Mouse (Mus musculus): ENCODE measurements around the gene Arcn1.

Arcn1 gene

DNA sequence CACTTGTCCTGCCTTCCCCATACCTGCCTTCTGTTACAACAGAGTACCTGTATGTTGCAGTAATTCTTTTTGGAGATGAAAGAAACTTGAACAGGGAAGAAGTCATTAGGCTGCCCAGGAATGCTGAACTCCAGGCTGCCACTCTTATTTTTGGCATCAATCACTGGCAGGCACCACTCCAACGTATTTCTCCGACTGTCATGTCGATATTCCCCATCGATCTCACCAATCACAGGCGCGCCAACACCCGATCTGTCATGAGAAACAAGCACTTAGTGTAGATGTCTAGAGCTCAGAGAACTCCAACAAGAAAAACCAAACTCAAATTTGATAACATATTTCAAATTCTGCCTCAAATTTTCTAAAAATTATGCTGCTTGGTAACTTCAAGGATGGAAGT lies 22.3 kb downstream of the Arcn1 start:
- DNase-seq (ENCODE audit: low spot score in 2 of 2): no peak

DNA sequence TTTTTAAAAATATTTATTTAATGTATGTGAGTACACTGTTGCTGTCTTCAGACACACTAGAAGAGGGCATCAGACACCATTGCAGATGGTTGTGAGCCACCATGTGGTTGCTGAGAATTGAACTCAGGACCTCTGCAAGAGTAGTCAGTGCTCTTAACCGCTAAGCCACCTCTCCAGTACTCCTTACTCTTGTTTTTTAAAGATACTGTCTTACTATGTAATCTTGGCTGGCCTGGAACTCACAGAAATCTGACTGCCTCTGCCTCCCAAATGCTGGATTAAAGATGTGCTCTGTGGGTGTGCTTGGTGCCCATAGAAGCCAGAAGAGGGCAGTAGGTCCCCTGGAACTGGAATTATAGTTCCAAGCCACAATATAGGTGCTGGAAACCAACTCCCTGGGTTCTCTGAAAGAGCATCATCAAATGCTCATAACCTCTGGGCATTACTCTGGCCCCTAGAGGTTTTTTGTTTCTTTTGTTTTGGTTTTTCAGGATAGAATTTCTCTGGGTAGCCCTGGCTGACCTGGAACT lies 26.9 kb downstream of the Arcn1 start:
- DNase-seq (ENCODE audit: low spot score in 2 of 2): no peak

DNA sequence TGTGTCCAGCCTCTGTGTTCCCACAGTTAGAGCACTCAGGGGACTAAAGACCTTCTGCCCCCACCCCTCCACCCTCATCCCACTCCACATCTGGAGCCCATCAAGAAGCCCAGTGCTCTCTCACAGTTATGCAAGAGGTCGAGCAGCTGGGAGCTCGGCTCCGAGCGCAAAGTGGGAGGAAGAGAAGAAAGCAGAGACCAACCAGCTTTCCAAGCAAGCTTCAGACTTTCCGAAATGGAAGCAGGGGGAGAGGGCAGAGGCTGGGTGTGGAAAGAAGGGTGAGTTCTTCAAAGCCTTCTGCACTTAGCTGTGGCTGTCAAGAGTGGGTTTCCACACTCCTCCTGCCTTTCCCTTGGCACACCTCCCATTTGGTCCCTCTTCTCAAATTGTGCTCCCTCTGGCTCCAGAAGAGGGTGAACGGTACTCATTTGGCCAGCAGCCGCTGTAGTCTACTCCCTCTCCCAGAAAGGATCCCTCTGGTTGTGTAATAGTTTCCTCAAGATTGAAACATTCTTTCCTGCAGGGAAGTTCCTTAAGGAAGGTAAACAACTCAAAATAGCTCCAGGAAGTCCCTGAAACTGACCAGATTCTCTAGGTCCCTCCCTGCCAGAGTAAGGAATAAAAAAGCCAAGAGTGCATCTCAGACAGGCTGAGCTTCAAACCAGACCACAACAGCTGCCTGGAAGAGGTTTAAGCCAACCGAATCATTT lies 30.2 kb downstream of the Arcn1 start:
- no peak for DNase-seq (ENCODE audit: low spot score in 2 of 2)

GRCm38 (mm10) chr9:44736301-44736700 lies 31.3 kb downstream of the Arcn1 start:
- no peak for DNase-seq (ENCODE audit: low spot score in 2 of 2)

GRCm38 (mm10) chr9:44735886-44736285 lies 31.8 kb downstream of the Arcn1 start:
- no peak for DNase-seq (ENCODE audit: low spot score in 2 of 2)

DNA sequence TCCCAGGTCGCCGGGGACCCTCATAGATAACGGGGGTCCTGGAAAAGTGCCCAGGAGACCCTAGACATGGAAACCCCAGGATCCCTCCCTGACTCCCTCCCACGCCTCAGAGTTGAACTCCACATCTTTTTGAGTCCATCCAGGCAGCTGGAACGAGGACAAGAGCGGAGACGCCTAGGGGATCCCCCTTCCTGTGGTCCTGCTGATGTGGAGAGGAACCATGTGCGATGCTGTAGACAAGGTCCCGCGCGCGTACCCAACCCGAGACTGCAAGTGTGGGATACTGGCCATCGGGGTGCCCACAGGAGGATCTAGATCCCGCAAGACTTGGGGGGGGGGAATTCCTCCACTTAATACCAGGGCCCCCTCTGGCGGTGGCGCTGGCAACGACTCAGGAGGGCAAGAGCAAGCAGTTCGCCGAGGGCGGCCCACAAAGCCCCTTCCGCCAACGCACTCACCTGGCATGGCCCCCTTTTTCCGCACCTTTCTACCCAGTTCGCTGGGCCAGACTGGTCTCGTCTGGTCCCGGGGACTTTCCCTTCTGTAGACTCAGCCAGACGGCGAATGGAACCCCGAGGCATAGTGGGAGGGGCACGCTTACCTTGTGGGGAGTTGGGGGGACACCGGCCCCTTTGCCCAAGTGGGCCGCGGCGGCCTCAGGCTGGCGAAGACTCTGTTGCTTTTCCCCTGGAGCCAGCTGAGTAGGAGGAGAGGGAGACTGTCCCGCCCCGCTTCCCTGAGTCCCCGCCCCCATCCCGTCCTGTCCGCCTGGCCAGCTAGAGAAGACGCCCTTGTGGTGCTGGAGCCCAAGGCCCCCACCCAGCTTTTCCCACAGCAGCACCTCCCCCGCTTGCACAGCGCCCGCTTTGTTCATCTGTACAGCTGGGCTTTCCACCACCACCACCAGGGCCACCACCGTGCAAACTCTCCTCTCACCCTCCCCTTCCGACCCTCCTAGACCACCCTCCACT lies 32.8 kb downstream of the Arcn1 start, which contains the start of gene Phldb1:
Phldb1 (minus strand) TSS at position 675 of the 971 bp plus-strand sequence.
- DNase-seq (ENCODE audit: low spot score in 2 of 2): peak in 1 of 2 experiments; percentile 59

DNA sequence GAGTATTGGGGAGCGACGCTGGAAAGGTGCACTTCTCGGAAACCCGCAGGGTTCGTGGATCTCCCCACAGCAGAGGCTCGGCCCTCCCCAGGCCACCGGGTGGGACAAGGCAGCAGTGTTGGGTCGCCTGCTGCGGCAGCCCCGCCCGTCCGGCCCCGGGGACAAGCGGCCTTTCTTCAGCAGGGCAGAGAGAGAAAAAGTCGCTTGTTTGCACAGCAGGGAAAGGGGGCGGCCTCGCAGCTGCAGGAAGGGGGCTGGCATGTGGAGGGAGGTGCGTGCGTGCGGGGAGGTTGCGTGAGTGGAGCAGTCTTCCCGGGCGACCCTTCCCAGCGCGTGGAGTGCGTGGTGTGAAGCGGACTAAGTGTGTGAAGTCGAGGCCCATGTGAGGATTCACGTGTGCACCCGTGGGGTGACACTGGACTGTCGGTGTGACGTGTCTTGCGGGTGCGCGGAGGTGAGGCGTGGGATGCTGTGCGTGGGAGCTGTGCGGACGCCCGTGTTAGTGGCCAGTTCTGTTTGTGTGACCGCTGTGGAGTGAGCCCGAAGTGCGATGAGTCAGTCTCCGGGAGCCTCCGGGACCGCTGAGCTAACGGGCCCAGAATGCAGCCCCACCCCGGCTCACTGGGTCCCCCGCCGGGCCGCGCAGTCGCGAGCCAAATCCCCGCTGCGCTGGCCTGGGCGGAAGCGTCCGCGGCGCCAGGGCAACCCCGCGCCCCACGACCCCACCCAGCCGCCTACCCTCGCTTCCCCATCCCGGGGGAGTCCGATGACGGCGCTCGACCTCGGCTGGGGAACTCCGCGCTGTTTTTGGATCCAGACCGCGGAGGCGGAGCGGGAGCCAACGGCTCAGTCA lies 33.7 kb downstream of the Arcn1 start:
- DNase-seq (ENCODE audit: low spot score in 2 of 2): no peak

DNA sequence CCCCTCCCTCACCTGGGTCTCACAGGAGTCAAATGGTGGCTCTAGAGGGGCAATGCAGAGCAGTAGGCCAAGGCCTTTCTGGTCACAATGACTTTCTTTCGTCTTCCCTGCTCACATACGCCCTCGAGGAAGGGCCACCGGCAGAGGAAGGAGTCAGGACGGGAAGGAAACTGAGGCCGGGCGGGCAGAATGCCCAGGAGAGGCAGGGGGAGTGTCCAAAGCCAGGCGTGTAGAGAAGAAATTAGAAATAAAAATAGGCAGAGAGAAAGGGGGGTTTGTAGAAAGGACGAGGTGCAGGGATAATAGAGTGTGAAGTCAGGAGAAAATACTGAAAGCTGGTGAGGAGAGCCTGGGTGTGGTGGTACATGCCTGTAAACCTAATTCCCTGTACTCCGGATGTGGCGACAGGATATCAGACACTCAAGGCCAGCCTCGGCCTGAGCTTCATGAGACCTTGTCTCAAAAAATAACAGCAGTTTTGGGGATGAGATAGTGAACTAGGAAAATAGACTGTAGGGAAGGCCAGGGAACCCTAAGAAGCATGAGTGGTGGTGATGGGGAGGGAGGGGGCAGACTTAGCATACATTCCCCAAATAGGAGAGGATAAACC lies 34.6 kb downstream of the Arcn1 start:
- no peak for DNase-seq (ENCODE audit: low spot score in 2 of 2)

GRCm38 (mm10) chr9:44732130-44732549 lies 35.5 kb downstream of the Arcn1 start:
- DNase-seq (ENCODE audit: low spot score in 2 of 2): no peak

DNA sequence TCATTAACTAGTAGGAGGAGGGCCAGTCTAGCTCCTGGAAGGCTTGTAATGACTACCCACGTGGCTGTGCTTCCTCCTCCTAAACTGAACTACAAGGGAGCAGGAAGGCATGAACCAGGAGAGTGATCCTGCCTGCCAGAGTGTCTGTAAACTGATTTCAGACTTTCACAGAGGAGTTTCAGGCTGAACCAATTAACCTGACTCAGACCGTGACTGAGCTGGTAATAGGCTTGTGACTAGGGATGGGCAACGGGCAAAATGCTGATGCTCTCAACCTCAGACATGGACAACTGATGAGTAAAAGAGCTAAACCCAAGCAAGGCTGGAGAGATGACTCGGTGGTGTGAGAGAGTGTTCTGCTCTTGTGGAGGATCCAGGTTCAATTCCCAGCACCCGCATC lies 40.2 kb downstream of the Arcn1 start:
- DNase-seq (ENCODE audit: low spot score in 2 of 2): no peak

GRCm38 (mm10) chr9:44726431-44727146 lies 41.1 kb downstream of the Arcn1 start:
- no peak for DNase-seq (ENCODE audit: low spot score in 2 of 2)

DNA sequence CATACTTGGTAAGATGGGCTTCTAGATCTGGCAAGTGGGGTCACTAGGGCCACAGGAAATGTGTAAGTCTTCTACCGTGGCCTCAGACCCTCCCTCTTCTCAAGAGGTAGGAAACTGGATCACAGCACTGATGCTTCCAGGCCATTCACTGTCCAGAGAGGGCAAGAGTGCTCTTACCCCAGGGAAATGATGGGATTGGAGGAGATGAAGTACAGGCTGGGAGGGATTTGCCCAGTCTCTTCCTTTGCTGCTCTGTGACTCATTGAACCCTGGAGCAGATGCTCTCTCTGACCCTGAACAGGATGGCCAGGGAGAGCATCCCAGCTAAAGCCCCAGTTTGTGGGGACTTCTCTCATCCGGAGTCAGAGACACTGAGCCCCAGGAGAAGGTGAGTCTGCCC lies 43.0 kb downstream of the Arcn1 start:
- no peak for DNase-seq (ENCODE audit: low spot score in 2 of 2)

- no peak for DNase-seq (ENCODE audit: low spot score in 2 of 2)
Observed at GRCm38 (mm10) chr9:44724223-44724622, 43.4 kb downstream of the Arcn1 start.

- no peak for DNase-seq (ENCODE audit: low spot score in 2 of 2)
Observed at GRCm38 (mm10) chr9:44723521-44724041, 44.1 kb downstream of the Arcn1 start.

DNA sequence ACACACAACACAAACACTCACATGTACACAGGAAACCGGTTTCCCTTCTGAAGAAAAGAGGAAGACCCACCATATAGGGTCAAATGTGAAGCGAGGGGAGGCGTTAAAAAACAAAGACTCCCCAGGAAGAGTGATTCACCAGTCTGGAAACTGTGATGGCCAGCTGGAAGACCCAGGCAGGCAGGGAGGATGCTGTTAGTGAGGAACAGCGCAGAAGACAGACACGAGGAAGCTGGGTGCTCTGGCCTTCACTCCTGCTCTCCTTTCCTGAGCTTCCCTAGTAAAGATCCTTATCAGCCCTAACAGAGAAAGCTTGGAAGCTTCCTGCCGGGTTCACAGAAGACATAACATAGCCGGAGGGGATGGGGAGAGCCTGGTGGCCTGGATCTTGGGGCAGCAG lies 44.6 kb downstream of the Arcn1 start:
- no peak for DNase-seq (ENCODE audit: low spot score in 2 of 2)

- no peak for DNase-seq (ENCODE audit: low spot score in 2 of 2)
Observed at GRCm38 (mm10) chr9:44722575-44722974, 45.1 kb downstream of the Arcn1 start.

DNA sequence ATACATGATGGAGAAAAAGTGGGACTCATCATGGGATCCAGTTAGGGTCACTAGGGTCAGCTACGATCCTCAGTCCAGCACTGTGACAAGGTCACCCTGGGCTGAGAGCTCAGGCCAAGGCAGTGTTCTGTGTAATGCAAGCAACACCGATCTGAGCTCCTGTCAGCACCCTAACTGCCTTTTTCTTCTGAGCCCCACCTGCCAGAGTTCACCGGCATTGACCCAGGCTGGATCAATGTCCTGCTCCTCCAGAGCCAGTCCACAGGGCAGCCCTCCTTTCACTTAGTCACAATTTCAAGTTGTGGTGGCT lies 45.8 kb downstream of the Arcn1 start:
- no peak for DNase-seq (ENCODE audit: low spot score in 2 of 2)

- peak; percentile 72 to 76 for DNase-seq (ENCODE audit: low spot score in 2 of 2)
Observed at GRCm38 (mm10) chr9:44721154-44721876, 46.3 kb downstream of the Arcn1 start.

DNA sequence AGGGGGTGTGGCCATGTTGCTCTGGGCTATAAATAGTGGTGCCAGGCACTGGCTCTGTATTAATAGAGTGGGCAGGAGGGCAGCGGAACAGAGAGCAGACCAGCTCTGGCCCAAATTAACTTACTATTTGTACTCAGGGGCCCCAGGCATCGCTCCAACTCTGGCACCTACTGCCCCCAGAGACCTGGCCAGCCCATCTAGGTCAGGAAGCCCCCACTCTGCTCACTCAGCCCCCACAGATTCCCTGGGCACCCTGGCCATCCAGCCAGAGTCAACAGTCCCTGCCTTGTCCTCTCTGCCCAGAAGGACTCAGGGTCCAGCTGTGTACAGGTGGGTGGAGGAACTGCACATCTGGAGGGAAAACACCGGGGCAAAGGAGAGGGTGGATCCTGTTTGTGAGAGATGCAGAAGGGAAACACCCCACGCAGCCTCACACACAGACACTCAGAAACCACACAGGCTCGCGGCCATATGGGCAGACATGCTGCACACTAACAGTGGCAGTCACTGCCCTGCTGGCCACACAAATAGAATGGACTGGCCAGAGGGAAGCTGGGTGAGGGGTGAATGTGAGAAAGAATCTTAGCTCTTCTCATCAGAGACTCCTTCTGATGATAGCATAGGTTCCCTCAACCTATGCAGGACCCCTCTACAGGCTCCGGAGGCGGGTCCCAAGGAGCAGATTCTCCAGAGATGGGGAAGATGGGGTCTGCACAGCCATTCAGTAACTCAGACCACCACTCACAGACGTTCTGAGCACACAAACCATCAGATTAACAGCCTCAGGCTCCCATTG lies 47.1 kb downstream of the Arcn1 start:
- DNase-seq (ENCODE audit: low spot score in 2 of 2): no peak
